Mouse (Mus musculus) kidney, postnatal 0 days (tissue): ENCODE data around the gene Cers6. TPM values are rescaled to one million over a fixed set of nuclear protein-coding genes. Genes with fewer than 3 reads are reported as not detected.

Source experiments
- ATAC-seq: fragments of 200-750 bp; cut with Nextera tagmentation; replicated peaks from 2 replicates; pipeline ENCODE4 v1.8.0; 2017; ENCODE audit warnings: low read depth, moderate number of reproducible peaks, moderate TSS enrichment, moderate library complexity; ENCODE audit not compliant: low FRiP score
- DNase-seq: peaks from one replicate; pipeline ENCODE4 v3.0.0-alpha.2; 2016; ENCODE audit warnings: low spot score
- H3K27ac ChIP-seq: fragments of 300-500 bp; sonication (generic); 2 replicates; pipeline ENCODE4 v1.5.1; 2014; ENCODE audit warnings: mild to moderate bottlenecking
- H3K27me3 ChIP-seq: fragments of 300-500 bp; sonication (generic); 2 replicates; pipeline ENCODE4 v1.6.1; 2014; ENCODE audit warnings: low read length, mixed read lengths; ENCODE audit not compliant: insufficient read depth
- H3K36me3 ChIP-seq: fragments of 300-500 bp; sonication (generic); 2 replicates; pipeline ENCODE4 v1.6.1; 2014; ENCODE audit warnings: low read length, mixed read lengths; ENCODE audit not compliant: insufficient read depth
- H3K4me1 ChIP-seq: fragments of 300-500 bp; sonication (generic); replicated peaks from 2 replicates; pipeline ENCODE4 v1.6.1; 2014; ENCODE audit warnings: antibody characterized with exemption, low read length, mixed read lengths; ENCODE audit not compliant: insufficient read depth
- H3K4me2 ChIP-seq: fragments of 300-500 bp; sonication (generic); 2 replicates; pipeline ENCODE4 v1.6.1; 2014; ENCODE audit warnings: mild to moderate bottlenecking, low read length, moderate library complexity, mixed read lengths
- H3K4me3 ChIP-seq: fragments of 300-500 bp; sonication (generic); replicated peaks from 2 replicates; pipeline ENCODE4 v1.5.1; 2014; ENCODE audit warnings: low read depth, low read length
- H3K9ac ChIP-seq: fragments of 300-500 bp; sonication (generic); 2 replicates; pipeline ENCODE4 v1.6.1; 2014; ENCODE audit warnings: low read depth, low read length
- H3K9me3 ChIP-seq: fragments of 300-500 bp; sonication (generic); replicated peaks from 2 replicates; pipeline ENCODE4 v1.6.1; 2016; ENCODE audit warnings: low read length, inconsistent platforms, mixed read lengths
- CTCF ChIP-seq: IDR thresholded peaks from 2 replicates; pipeline ENCODE4 v1.5.1; 2016; ENCODE audit warnings: antibody characterized with exemption, low read depth, mild to moderate bottlenecking, moderate library complexity
- WGBS: fragments of 180-500 bp; shearing (Covaris S2); extraction: QIAGEN DNeasy Blood & Tissue Kit; methylation state at CpG from one replicate; pipeline ENCODE4 v1.1.7; 2014; 5-methylcytosine and 5-hydroxymethylcytosine counted together
- polyA plus RNA-seq: library from polyadenylated mRNA; unstranded; fragments of >200 nt; fragmentation: Nextera tagmentation; extraction: Ambion mirVana; gene quantifications from 2 replicates; pipeline ENCODE4 v1.2.1, GENCODE M21; 2015

Cers6 gene
- polyA plus RNA-seq, 1 experiment from 2014 or later, result 18.3 TPM

DNA sequence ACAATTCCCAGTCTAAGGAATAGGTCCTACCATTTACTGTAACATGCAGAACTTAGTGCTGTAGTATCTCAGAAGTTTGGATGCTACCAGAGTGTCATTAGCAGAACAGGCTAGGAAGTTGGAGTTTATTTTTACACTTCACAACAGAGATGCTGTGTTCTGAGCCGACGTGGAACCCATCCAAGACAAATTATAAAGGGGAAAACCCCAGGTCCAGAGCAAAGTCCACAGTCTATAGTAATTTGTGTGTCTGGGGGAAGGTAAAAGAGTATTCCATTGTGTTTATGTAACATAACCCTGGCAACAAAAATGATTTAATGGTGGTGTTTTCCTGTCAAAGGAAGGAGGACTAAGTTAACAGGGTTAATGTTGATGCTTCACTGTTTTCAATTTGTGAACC lies 83.7 kb downstream of the Cers6 start:
- DNase-seq, result peak; percentile 84
- H3K4me3 ChIP-seq, result no peak overlapping the region

GRCm38 (mm10) chr2:68945976-68946375 lies 84.7 kb downstream of the Cers6 start:
- 0 out of 2 replicates have a peak, but pooled peaks have one; percentile 13 for ATAC-seq
- no peaks in the 10 kb centered on the region for H3K36me3 ChIP-seq

More for the DNA sequence above, 83.7 kb downstream of the Cers6 start:
- Histone ChIP-seq H3K27ac (no peak overlapping the region), H3K27me3 (no peaks in the 10 kb centered on the region), H3K4me1 (no peaks in the 10 kb centered on the region; the same call in 1 of the 2 replicates), H3K9me3 (no peaks in the 10 kb centered on the region), H3K4me2 (no peak overlapping the region), H3K9ac (no peak overlapping the region), H3K36me3 (no peaks in the 10 kb centered on the region)
- 30% methylated on average over 2 of the region's 2 CpGs for WGBS
- ATAC-seq, result no peak; the same call in 1 of the 2 replicates
- TF ChIP-seq CTCF, result no peak

GRCm38 (mm10) chr2:68946819-68947218 lies 85.6 kb downstream of the Cers6 start:
- H3K9me3 ChIP-seq, result no peaks in the 10 kb centered on the region
- TF ChIP-seq CTCF, result no peak
- ATAC-seq (no peak), DNase-seq (no peak)
- H3K4me1 ChIP-seq, result no peaks in the 10 kb centered on the region; the same call in 1 of the 2 replicates
- H3K27ac ChIP-seq, result no peak overlapping the region
- H3K4me3 ChIP-seq, result no peak overlapping the region
- no peaks in the 10 kb centered on the region for H3K27me3 ChIP-seq
- H3K4me2 ChIP-seq, result no peak overlapping the region
- H3K9ac ChIP-seq, result no peak overlapping the region
- 84% methylated on average over 5 of the region's 5 CpGs for WGBS
- no peaks in the 10 kb centered on the region for H3K36me3 ChIP-seq

More at GRCm38 (mm10) chr2:68945976-68946375, 84.7 kb downstream of the Cers6 start:
- DNase-seq, result no peak
- 61% methylated on average over 2 of the region's 2 CpGs for WGBS
- H3K4me2 ChIP-seq, result no peak overlapping the region
- no peak overlapping the region for H3K27ac ChIP-seq
- H3K27me3 ChIP-seq, result no peaks in the 10 kb centered on the region
- no peak overlapping the region for H3K9ac ChIP-seq
- TF ChIP-seq CTCF, result no peak
- H3K9me3 ChIP-seq, result no peaks in the 10 kb centered on the region
- no peak overlapping the region for H3K4me3 ChIP-seq
- no peaks in the 10 kb centered on the region; the same call in 1 of the 2 replicates for H3K4me1 ChIP-seq

DNA sequence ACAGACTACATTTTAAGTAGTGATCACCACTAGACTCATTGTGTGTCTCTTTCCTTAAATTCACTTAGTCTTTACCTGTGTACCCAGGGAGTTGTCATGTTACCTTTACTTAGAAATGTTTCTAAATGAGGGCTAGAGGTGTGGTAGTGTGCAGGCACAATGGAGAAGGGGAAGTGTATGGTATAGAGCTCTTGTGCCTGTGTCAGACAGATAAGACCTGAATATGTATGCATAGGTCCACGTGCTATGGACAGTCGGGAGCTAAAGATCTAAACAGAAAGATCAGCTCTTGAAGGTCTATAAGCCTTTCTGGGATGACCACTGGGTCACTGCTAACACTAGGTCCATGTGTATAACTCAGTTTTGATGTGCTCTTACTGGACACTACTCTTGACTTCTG lies 87.9 kb downstream of the Cers6 start:
- 94% methylated on average over 2 of the region's 2 CpGs for whole genome bisulfite sequencing
- ATAC-seq (no peak), DNase-seq (no peak)
- Histone ChIP-seq H3K4me3 (no peak overlapping the region), H3K4me2 (no peak overlapping the region), H3K36me3 (no peaks in the 10 kb centered on the region), H3K9me3 (no peaks in the 10 kb centered on the region), H3K4me1 (no peaks in the 10 kb centered on the region; the same call in 1 of the 2 replicates), H3K9ac (no peak overlapping the region), H3K27ac (no peak overlapping the region), H3K27me3 (no peaks in the 10 kb centered on the region)
- TF ChIP-seq CTCF, result no peak

GRCm38 (mm10) chr2:68949728-68950127 lies 88.5 kb downstream of the Cers6 start:
- 74% methylated on average over 5 of the region's 5 CpGs for WGBS
- no peak overlapping the region for H3K4me2 ChIP-seq

DNA sequence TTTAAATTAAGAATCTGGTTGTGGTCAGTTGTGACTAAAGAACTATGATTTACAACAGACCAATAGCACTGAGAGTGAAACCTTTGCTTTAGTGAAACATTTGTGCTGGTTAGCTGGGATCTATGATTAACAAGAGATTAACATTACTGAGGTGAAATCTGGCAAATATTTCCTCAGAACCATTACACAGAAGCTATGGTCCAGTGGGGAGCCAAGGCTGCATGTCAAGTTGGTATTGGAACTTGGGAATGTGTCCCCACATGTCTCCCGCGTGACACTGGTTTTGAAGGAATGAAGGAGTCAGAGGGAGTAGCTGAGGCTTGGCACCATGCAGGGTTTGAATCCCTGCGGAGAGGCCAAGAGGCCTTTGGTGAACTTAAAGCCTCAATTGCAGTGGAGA lies 90.5 kb downstream of the Cers6 start:
- WGBS, result 82% methylated on average over 3 of the region's 3 CpGs
- Histone ChIP-seq H3K4me3 (no peak overlapping the region), H3K9me3 (no peaks in the 10 kb centered on the region), H3K9ac (no peak overlapping the region), H3K27ac (no peak overlapping the region), H3K36me3 (no peaks in the 10 kb centered on the region), H3K4me1 (0 out of 2 replicates have a peak, but pooled peaks cover 2% of the 10 kb centered on the region), H3K27me3 (no peaks in the 10 kb centered on the region), H3K4me2 (no peak overlapping the region)
- ATAC-seq (peak; percentile 49; the same call in 1 of the 2 replicates), DNase-seq (no peak)
- no peak for TF ChIP-seq CTCF

More at GRCm38 (mm10) chr2:68949728-68950127, 88.5 kb downstream of the Cers6 start:
- Histone ChIP-seq H3K4me3 (no peak overlapping the region), H3K9ac (no peak overlapping the region), H3K36me3 (no peaks in the 10 kb centered on the region), H3K27ac (no peak overlapping the region), H3K4me1 (no peaks in the 10 kb centered on the region; the same call in 1 of the 2 replicates), H3K9me3 (no peaks in the 10 kb centered on the region), H3K27me3 (no peaks in the 10 kb centered on the region)
- DNase-seq (no peak), ATAC-seq (no peak)
- TF ChIP-seq CTCF, result no peak

DNA sequence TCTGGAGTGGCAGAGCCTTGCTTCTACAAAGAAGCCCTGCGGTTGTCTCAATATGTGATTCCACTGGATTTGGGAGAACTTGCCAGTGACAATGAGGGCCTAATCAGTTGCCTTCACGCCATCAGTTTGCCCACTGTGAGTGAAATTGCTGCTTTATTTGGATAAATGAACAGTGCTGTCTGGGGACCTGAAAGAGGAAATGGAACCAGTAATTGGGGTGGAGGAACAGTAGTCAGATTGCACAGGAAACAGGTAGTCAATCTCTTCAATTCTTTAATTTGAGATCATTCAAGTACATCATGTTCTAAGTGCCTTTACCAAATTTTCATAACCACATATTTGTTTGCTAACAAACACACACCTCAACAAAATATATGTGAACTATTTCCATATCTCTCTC lies 92.4 kb downstream of the Cers6 start:
- no peak for DNase-seq
- no peak for ATAC-seq
- H3K27ac ChIP-seq, result no peak overlapping the region
- no peaks in the 10 kb centered on the region for H3K36me3 ChIP-seq
- H3K9me3 ChIP-seq, result no peaks in the 10 kb centered on the region
- no peak for TF ChIP-seq CTCF
- no peak overlapping the region for H3K9ac ChIP-seq
- H3K27me3 ChIP-seq, result no peaks in the 10 kb centered on the region
- WGBS, result 90% methylated on average over 2 of the region's 2 CpGs
- H3K4me2 ChIP-seq, result no peak overlapping the region
- H3K4me1 ChIP-seq, result 0 out of 2 replicates have a peak, but pooled peaks cover 4% of the 10 kb centered on the region
- no peak overlapping the region for H3K4me3 ChIP-seq
